Mouse (Mus musculus) forebrain, embryonic 10.5 days (tissue): ENCODE results near the gene Slc35c2. TPM values are rescaled to one million over a fixed set of nuclear protein-coding genes. Genes with fewer than 3 reads are reported as not detected.

ENCODE experiments used
- DNase-seq: peaks from one replicate; pipeline ENCODE4 v3.0.0-alpha.2; 2017; ENCODE audit warnings: low spot score; ENCODE audit errors: extremely low spot score
- H3K27ac ChIP-seq: fragments of 300-500 bp; sonication (generic); 2 replicates; pipeline ENCODE4 v1.5.1; 2016; ENCODE audit warnings: mild to moderate bottlenecking
- H3K27me3 ChIP-seq: fragments of 300-500 bp; sonication (generic); 2 replicates; pipeline ENCODE4 v1.6.1; 2016; ENCODE audit warnings: mild to moderate bottlenecking; ENCODE audit not compliant: poor library complexity, severe bottlenecking
- H3K36me3 ChIP-seq: fragments of 300-500 bp; sonication (generic); replicated peaks from 2 replicates; pipeline ENCODE4 v1.6.1; 2016; ENCODE audit warnings: mild to moderate bottlenecking, moderate library complexity
- H3K4me1 ChIP-seq: fragments of 300-500 bp; sonication (generic); 2 replicates; pipeline ENCODE4 v1.6.1; 2016
- H3K4me3 ChIP-seq: fragments of 300-500 bp; sonication (generic); 2 replicates; pipeline ENCODE4 v1.5.1; 2016; ENCODE audit warnings: mild to moderate bottlenecking, moderate library complexity
- H3K9me3 ChIP-seq: fragments of 300-500 bp; sonication (generic); 2 replicates; pipeline ENCODE4 v1.6.1; 2016; ENCODE audit warnings: mild to moderate bottlenecking, moderate library complexity
- WGBS: fragments of 180-500 bp; shearing (Covaris S2); methylation state at CpG from one replicate; pipeline ENCODE4 v1.1.7; 2016; 5-methylcytosine and 5-hydroxymethylcytosine counted together
- polyA plus RNA-seq: library from polyadenylated mRNA; unstranded; fragments of >200 nt; fragmentation: Nextera tagmentation; extraction: Ambion mirVana; gene quantifications from 2 replicates; pipeline ENCODE4 v1.2.1, GENCODE M21; 2016

Slc35c2 gene
- polyA plus RNA-seq, 1 experiment from 2014 or later: 75.4 TPM

DNA sequence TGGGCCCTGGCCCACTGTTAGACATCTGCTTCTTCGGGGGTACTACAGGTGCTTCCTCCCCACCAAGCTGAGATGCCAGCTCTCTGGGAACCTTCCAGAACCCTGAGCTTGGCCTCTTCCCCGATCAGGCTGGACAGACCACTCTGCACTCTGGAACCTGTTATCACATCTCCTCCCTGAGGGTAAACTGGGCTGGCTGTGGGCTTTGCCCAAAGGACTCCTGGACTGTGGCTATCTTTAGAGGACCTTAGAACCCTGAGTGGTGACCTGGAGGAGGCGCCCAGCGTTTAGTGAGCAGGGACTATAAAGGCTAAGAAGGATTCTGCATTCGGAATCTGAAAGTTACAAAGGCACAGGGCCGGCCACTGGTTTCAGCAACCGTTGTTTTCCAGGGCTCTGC lies 3.3 kb downstream of the Slc35c2 start:
- Histone ChIP-seq H3K27me3 (no peaks in the 10 kb centered on the region), H3K9me3 (no peaks in the 10 kb centered on the region), H3K36me3 (peaks cover 40% of the 10 kb centered on the region), H3K4me1 (peaks cover 58% of the 10 kb centered on the region), H3K27ac (no peak overlapping the region), H3K4me3 (no peak overlapping the region)
- 93% methylated on average over 7 of the region's 7 CpGs for WGBS
- DNase-seq: no peak

DNA sequence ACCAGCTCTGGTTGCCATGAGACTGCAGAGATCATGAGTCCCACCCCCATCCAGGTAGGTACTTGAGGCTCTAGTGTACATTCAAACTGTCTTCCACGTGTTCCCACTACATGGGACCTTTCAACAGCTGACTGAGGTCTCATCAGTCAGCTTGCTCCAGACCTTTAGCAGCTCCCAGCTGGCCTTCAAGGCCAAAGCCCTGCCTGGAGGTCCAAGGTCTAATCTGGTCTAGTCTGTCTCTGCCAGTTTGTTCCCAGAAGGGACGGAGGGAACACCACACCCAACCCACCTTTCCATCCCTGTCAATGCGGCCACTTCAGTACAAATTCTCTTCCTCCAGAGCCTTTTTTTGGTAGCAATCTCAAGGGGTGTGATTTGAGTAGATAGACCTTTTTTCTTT lies 4.0 kb downstream of the Slc35c2 start:
- DNase-seq: no peak
- Histone ChIP-seq H3K27me3 (no peaks in the 10 kb centered on the region), H3K9me3 (no peaks in the 10 kb centered on the region), H3K36me3 (peaks cover 37% of the 10 kb centered on the region), H3K4me1 (peaks cover 65% of the 10 kb centered on the region), H3K4me3 (no peak overlapping the region), H3K27ac (no peak overlapping the region)
- 95% methylated on average over 3 of the region's 3 CpGs for WGBS

DNA sequence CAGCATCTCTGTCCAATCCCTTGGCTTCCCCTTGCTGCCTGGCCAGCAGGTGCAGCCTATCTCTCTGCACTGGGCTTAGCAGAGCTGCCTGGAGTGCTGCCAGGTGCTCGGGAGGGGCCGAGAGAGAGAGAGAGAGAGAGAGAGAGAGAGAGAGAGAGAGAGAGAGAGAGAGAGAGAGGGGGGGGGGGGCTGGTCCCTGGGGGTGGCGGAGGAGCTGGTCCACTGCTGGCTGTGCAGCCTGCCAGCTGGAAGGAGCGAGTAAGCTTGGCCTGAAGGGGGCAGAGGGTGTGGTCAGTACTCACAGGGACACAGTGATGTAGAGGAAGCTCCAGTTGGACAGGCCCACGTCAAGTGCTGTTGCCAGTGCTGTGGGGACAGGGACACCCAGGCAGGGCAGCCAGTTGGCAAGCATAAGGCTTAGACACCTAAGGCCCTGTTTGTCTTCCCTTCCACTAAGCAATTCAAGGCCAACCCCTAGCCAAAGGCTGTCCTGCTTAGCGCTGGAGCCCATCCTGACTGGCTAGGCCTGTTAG lies 5.8 kb downstream of the Slc35c2 start:
- Histone ChIP-seq H3K4me1 (peaks cover 58% of the 10 kb centered on the region), H3K9me3 (no peaks in the 10 kb centered on the region), H3K27me3 (peaks cover 12% of the 10 kb centered on the region; the same call in 1 of the 2 replicates), H3K4me3 (no peak overlapping the region), H3K27ac (no peak overlapping the region), H3K36me3 (peaks cover 54% of the 10 kb centered on the region)
- DNase-seq: no peak
- 62% methylated on average over 5 of the region's 6 CpGs for WGBS

DNA sequence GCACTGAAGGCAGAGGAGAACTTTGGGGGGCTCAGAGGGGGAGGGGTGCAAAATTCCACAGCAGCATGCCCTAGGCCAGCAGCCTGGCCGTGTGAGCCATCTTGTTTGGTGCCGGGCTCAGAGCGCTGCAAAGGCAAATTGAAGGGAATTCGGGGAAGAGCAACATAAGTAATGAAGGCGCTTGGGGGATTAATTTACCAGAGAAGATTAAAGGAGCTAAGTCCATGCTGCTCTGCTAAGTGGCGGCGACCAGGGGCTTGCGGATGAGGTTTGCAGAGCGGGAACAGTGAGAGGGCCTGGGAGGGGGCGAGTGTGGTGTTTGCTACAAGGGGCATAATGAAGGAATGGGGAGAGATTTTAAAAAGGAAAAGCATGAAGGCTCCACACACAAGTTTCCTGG lies 8.3 kb downstream of the Slc35c2 start:
- 21% methylated on average over 10 of the region's 10 CpGs for WGBS
- H3K27ac ChIP-seq: peak overlapping the region; percentile 66
- H3K27me3 ChIP-seq: peaks cover 34% of the 10 kb centered on the region
- H3K9me3 ChIP-seq: no peaks in the 10 kb centered on the region
- peaks cover 59% of the 10 kb centered on the region for H3K36me3 ChIP-seq
- peaks cover 64% of the 10 kb centered on the region for H3K4me1 ChIP-seq
- H3K4me3 ChIP-seq: no peak overlapping the region
- DNase-seq: no peak

DNA sequence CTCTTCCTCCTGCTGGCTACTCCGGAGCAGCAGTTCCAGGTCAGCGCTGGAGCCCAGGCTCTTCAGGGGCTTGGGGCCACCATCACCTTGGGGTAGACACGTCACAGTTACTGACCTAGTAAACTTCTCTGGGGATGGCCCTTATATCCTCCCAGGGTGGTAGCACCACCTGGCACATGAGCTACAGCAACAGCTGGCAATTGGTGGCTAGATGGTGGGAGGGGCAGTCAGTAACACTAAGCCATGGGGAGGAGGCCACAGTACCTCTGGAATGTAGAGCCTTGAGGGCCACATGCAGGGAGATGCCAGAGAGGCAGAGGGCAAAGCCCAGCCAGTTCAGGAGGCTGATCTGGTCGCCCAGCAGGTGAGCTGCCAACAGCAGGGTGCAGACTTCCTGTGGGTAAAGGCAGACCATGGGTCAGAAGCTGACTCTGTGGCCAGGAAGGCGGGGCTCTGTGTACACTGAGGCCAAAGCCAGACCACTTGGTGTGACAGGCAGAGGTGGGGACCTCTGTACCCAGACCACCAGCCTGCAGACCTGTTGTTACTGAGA lies 10.4 kb downstream of the Slc35c2 start:
- Histone ChIP-seq H3K27ac (no peak overlapping the region), H3K9me3 (no peaks in the 10 kb centered on the region), H3K4me1 (peaks cover 69% of the 10 kb centered on the region), H3K36me3 (peaks cover 47% of the 10 kb centered on the region), H3K27me3 (peaks cover 52% of the 10 kb centered on the region), H3K4me3 (no peak overlapping the region)
- WGBS: 87% methylated on average over 5 of the region's 5 CpGs
- no peak for DNase-seq

DNA sequence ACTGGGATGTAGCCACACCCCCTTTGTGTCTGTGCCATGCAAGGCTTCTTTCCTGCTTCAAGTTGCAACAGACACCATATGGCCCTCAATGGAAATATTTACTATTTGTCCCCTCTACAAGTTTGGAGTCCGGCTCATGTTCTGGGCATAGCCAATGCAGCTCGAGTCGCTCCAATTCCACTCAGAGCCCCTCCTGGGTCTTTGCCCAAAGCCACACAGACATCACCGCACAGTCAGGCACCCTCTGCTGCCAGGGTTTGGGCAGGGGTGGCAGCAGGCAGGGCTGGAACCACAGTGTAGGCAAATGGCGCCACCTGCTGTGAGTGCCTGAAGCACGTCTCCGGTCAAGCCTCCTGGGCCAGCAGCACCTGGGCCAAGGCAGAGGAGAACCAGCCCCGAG lies 11.8 kb downstream of the Slc35c2 start:
- H3K27me3 ChIP-seq: peaks cover 67% of the 10 kb centered on the region
- H3K27ac ChIP-seq: peak overlapping the region; percentile 52
- no peaks in the 10 kb centered on the region for H3K9me3 ChIP-seq
- H3K36me3 ChIP-seq: peaks cover 33% of the 10 kb centered on the region
- DNase-seq: peak; percentile 61
- peaks cover 72% of the 10 kb centered on the region for H3K4me1 ChIP-seq
- 28% methylated on average over 8 of the region's 8 CpGs for WGBS
- H3K4me3 ChIP-seq: no peak overlapping the region

DNA sequence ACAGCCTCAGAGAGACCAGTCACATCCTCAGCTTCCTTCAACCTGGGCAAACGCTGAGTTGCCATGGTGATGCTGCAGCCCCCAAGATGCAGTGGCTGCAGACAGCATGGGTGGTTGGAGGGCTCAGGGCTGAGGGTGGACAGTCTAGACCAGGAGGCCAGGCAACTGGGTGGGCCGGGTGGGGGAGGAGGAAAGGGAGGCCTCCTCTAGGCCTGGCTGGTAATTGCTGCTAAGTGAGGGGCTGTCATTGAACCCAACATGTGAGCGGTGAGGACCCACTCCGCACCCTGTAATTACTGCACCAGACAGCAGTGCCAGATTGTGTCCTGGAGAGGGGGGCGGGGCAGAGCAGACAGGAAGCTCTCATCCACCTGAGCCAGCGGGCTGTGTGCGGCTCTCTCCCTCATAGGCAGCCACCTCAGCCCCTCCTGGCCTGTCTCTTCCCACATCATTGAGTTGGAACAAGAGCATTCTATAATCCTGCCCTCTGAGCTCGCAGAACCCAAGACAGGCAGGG lies 12.5 kb downstream of the Slc35c2 start:
- H3K4me3 ChIP-seq: no peak overlapping the region
- peaks cover 27% of the 10 kb centered on the region for H3K36me3 ChIP-seq
- no peaks in the 10 kb centered on the region for H3K9me3 ChIP-seq
- peaks cover 73% of the 10 kb centered on the region for H3K27me3 ChIP-seq
- DNase-seq: no peak
- WGBS: 42% methylated on average over 8 of the region's 8 CpGs
- H3K27ac ChIP-seq: peak overlapping the region; percentile 54
- H3K4me1 ChIP-seq: peaks cover 72% of the 10 kb centered on the region

DNA sequence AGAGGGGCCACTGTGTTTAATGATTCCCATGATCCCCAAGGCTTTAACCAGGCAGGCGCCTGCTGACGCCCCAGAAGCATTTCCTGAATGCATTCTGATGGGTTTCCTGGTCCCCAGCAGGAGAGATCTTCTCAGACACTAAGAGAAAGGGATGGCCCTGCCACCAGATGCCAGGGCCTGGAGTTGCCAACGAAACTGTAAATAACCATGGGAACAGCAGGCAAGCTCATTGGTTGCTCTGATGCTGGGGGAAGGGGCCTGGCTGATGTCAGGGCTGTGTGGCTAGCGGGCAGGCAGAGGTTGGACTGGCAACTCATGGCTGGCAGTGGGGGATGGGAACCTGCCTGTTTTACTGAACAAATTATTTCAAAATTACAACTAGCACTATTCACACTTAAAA lies 14.1 kb downstream of the Slc35c2 start:
- Histone ChIP-seq H3K9me3 (no peaks in the 10 kb centered on the region), H3K36me3 (peaks cover 22% of the 10 kb centered on the region), H3K4me1 (peaks cover 59% of the 10 kb centered on the region), H3K27me3 (peaks cover 82% of the 10 kb centered on the region), H3K4me3 (no peak overlapping the region), H3K27ac (peak overlapping the region; percentile 37; the same call in 1 of the 2 replicates)
- 58% methylated on average over 4 of the region's 4 CpGs for whole genome bisulfite sequencing
- no peak for DNase-seq

DNA sequence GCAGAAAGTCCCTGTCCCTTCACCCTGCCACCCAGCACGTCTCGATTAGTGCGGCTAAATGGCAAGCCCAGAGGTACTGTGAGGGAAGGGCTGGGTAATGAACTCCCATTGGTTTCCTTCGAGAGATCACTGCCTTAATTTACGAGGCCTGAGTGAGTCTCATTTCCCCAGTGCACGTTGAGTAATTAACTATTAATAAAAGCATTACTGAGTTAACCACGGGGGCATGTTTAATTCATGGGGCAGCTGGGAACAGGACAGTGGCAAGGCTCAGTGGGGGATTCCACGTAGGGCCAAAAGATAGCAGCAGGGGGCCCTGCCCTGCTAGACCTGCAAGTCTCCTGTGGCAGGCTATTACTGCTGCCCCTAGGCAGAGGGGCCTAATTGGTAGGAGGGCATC lies 16.3 kb downstream of the Slc35c2 start:
- peaks cover 60% of the 10 kb centered on the region for H3K4me1 ChIP-seq
- H3K4me3 ChIP-seq: no peak overlapping the region
- H3K9me3 ChIP-seq: no peaks in the 10 kb centered on the region
- H3K36me3 ChIP-seq: peaks cover under 1% of the 10 kb centered on the region; the same call in 1 of the 2 replicates
- peaks cover 83% of the 10 kb centered on the region for H3K27me3 ChIP-seq
- H3K27ac ChIP-seq: 0 out of 2 replicates have a peak overlapping the region, but pooled peaks have one; percentile 12
- WGBS: 10% methylated on average over 8 of the region's 8 CpGs
- no peak for DNase-seq

DNA sequence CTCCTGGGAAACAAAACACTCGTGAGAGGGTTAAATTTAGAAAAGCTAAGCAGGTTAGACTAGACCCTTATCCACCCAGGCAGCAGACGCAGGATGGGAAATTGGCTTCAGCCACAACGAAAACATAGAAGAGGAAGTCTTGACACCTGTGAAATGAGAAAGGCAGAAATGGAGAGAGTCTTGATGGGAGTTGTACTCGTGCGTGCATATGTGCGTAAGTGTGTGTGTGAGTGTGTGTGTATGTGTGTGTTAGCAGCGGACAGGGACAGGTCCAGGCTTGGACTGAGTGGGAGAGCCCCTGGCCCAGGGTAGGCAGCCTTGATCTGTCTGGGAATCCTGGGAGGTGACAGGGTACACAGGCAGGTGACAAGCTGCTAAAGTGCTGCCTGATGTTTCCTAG lies 16.8 kb downstream of the Slc35c2 start:
- Histone ChIP-seq H3K36me3 (no peaks in the 10 kb centered on the region), H3K27me3 (peaks cover 85% of the 10 kb centered on the region), H3K9me3 (no peaks in the 10 kb centered on the region), H3K27ac (0 out of 2 replicates have a peak overlapping the region, but pooled peaks have one; percentile 12), H3K4me1 (peaks cover 62% of the 10 kb centered on the region), H3K4me3 (no peak overlapping the region)
- 64% methylated on average over 7 of the region's 7 CpGs for WGBS
- no peak for DNase-seq

DNA sequence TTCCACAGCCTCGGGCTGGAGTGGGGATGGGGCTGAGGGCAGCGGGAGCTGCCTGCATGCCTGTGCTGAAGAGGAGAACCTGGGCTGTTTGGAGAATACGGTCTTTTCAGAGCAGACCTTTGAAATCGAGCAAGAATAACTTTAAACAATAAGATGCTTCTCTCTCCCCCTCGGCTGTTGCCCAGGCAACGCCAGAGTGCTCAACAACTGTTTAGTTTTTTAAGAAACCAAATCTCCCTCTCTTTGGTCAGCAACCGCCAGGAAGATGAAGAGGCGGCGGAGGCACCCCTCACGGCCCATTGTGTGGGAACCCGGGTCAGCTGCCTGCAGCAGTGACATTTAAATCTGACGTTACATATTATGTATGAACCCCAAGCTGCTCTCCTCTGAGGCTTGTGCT lies 20.9 kb downstream of the Slc35c2 start:
- H3K4me1 ChIP-seq: peaks cover 60% of the 10 kb centered on the region
- DNase-seq: no peak
- 7% methylated on average over 12 of the region's 12 CpGs for WGBS
- H3K9me3 ChIP-seq: no peaks in the 10 kb centered on the region
- no peaks in the 10 kb centered on the region for H3K36me3 ChIP-seq
- H3K27me3 ChIP-seq: peaks cover 78% of the 10 kb centered on the region
- H3K4me3 ChIP-seq: peak overlapping the region; percentile 22
- H3K27ac ChIP-seq: peak overlapping the region; percentile 32

DNA sequence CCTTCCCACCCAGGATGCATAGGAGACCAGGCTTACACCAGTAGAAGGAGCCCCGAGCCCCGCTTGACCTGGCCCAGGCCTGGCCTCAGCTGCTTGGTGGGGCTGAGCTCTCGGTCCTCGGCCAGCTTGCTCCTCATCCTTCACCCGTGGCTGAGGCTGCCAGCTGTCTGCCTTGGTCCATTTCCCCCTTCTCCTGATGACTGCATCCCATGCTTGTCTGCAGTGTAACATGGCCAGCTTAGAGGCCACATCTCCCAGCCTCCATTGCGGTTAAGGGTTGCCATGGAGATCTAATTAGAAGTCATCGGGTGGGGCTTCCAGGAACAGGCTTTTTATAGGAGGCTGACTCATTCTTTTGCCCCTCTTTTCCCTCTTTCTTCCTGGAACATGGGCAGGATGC lies 23.8 kb downstream of the Slc35c2 start:
- WGBS: 76% methylated on average over 7 of the region's 7 CpGs
- Histone ChIP-seq H3K4me1 (peaks cover 49% of the 10 kb centered on the region), H3K27ac (peak overlapping the region; percentile 59; the same call in 1 of the 2 replicates), H3K27me3 (peaks cover 85% of the 10 kb centered on the region), H3K36me3 (no peaks in the 10 kb centered on the region), H3K9me3 (no peaks in the 10 kb centered on the region), H3K4me3 (no peak overlapping the region)
- no peak for DNase-seq

DNA sequence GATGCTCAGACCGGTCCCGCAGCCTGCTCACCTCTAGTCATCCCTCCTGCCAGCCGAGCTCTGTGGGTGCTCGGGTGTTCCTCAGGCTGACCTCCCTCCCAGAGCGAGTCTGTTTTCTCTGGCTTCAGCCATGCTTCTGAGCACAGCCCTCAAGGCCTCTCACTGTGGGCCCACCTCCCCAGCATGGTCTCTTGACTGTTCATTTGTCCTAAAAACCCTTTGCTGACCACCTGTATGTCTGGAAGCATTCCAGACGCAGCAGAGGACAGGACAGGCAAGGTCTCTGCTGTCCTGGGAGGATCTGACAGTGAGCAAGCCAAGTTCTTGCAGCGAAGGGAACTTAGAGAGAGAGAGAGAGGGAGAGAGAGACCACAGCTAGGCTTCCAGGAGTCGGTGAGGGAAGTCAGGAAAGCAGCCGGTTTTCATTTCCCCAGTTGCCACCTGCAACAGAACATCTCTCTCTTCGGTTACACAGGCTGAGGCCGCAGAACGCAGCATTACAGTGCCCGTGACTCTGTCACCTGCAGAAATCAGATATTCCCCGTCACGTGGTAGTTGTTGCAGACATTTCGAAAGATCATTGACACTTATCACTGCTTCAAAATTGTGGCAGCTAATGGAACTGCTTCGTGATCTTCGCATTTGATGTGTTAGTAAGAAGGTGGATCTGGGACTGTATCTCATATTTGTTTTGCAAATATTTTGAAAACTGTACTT lies 25.2 kb downstream of the Slc35c2 start:
- no peaks in the 10 kb centered on the region for H3K9me3 ChIP-seq
- WGBS: 67% methylated on average over 18 of the region's 18 CpGs
- no peak for DNase-seq
- H3K4me3 ChIP-seq: no peak overlapping the region
- no peak overlapping the region for H3K27ac ChIP-seq
- H3K27me3 ChIP-seq: peaks cover 89% of the 10 kb centered on the region
- H3K4me1 ChIP-seq: peaks cover 48% of the 10 kb centered on the region
- no peaks in the 10 kb centered on the region for H3K36me3 ChIP-seq
